Mouse (Mus musculus): ENCODE data around the gene Gm10318. TPM values are rescaled to one million over a fixed set of nuclear protein-coding genes. Genes with fewer than 3 reads are reported as not detected.

Gene Gm10318
- total RNA-seq, 1 experiment: not detected

- Histone ChIP-seq H3K4me3 (ENCODE audit: insufficient read depth in 1 of 2, low read depth in 1 of 2, low read length in 2 of 2, poor library complexity in 1 of 2, severe bottlenecking in 1 of 2) (no peak overlapping the region), H3K9ac (ENCODE audit: insufficient read depth, low read depth, low read length, poor library complexity, severe bottlenecking) (no peak overlapping the region), H3K27ac (ENCODE audit: insufficient read depth, low read depth, low read length, poor library complexity, severe bottlenecking) (no peak overlapping the region), H3K9me3 (ENCODE audit: control insufficient read depth, insufficient read depth, low read depth, low read length) (no peaks in the 10 kb centered on the region), H3K4me1 (ENCODE audit: control insufficient read depth in 2 of 2, insufficient read depth in 2 of 2, low read length in 2 of 2, poor library complexity in 1 of 2) (no peaks in the 10 kb centered on the region), H3K36me3 (ENCODE audit: control insufficient read depth, insufficient read depth, low read length, poor library complexity, severe bottlenecking) (no peaks in the 10 kb centered on the region)
- in situ Hi-C loops (cut with MboI; ENCODE audit: low sequenced_read_pairs in 2 of 2, unreplicated experiment in 2 of 2): no loop called here
- no peak for TF ChIP-seq ZC3H11A (IDR thresholded peaks at IDR 0.05; ENCODE audit: borderline replicate concordance, low read depth, low read length)
- no peak for TF ChIP-seq MAFK (IDR thresholded peaks at IDR 0.05; ENCODE audit: insufficient read depth, low read depth, low read length)
- no peak for TF ChIP-seq CHD2 (IDR thresholded peaks at IDR 0.05; ENCODE audit: low read depth, low read length)
- no peak for DNase-seq (ENCODE audit: low read depth, low spot score)
Measured at GRCm38 (mm10) chr10:77890987-77891565, 38.4 kb downstream of the Gm10318 start.

GRCm38 (mm10) chr10:77895562-77895961 is 42.9 kb downstream of the Gm10318 start:
- Histone ChIP-seq H3K4me3 (ENCODE audit: insufficient read depth in 1 of 2, low read depth in 1 of 2, low read length in 2 of 2, poor library complexity in 1 of 2, severe bottlenecking in 1 of 2) (no peak overlapping the region), H3K4me1 (ENCODE audit: control insufficient read depth in 2 of 2, insufficient read depth in 2 of 2, low read length in 2 of 2, poor library complexity in 1 of 2) (no peaks in the 10 kb centered on the region), H3K36me3 (ENCODE audit: control insufficient read depth, insufficient read depth, low read length, poor library complexity, severe bottlenecking) (peaks cover 4% of the 10 kb centered on the region; the same call in 1 of the 2 replicates), H3K9ac (ENCODE audit: insufficient read depth, low read depth, low read length, poor library complexity, severe bottlenecking) (no peak overlapping the region), H3K27ac (ENCODE audit: insufficient read depth, low read depth, low read length, poor library complexity, severe bottlenecking) (no peak overlapping the region), H3K9me3 (ENCODE audit: control insufficient read depth, insufficient read depth, low read depth, low read length) (no peaks in the 10 kb centered on the region)
- no peak for TF ChIP-seq MAFK (IDR thresholded peaks at IDR 0.05; ENCODE audit: insufficient read depth, low read depth, low read length)
- no peak for TF ChIP-seq CHD2 (IDR thresholded peaks at IDR 0.05; ENCODE audit: low read depth, low read length)
- TF ChIP-seq HCFC1 (IDR thresholded peaks at IDR 0.05; ENCODE audit: borderline replicate concordance, insufficient read depth, low read length): no peak
- no peak for TF ChIP-seq ZC3H11A (IDR thresholded peaks at IDR 0.05; ENCODE audit: borderline replicate concordance, low read depth, low read length)
- no peak for TF ChIP-seq ZNF384 (IDR thresholded peaks at IDR 0.05; ENCODE audit: low read depth, low read length)
- in situ Hi-C loops (cut with MboI; ENCODE audit: low sequenced_read_pairs in 2 of 2, unreplicated experiment in 2 of 2): no loop called here
- DNase-seq (ENCODE audit: low read depth, low spot score): no peak

- Histone ChIP-seq H3K4me3 (ENCODE audit: insufficient read depth in 1 of 2, low read depth in 1 of 2, low read length in 2 of 2, poor library complexity in 1 of 2, severe bottlenecking in 1 of 2) (no peak overlapping the region), H3K27ac (ENCODE audit: insufficient read depth, low read depth, low read length, poor library complexity, severe bottlenecking) (no peak overlapping the region), H3K9me3 (ENCODE audit: control insufficient read depth, insufficient read depth, low read depth, low read length) (no peaks in the 10 kb centered on the region), H3K9ac (ENCODE audit: insufficient read depth, low read depth, low read length, poor library complexity, severe bottlenecking) (no peak overlapping the region), H3K36me3 (ENCODE audit: control insufficient read depth, insufficient read depth, low read length, poor library complexity, severe bottlenecking) (peaks cover 9% of the 10 kb centered on the region; the same call in 1 of the 2 replicates), H3K4me1 (ENCODE audit: control insufficient read depth in 2 of 2, insufficient read depth in 2 of 2, low read length in 2 of 2, poor library complexity in 1 of 2) (peaks cover 0 to 3% of the 10 kb centered on the region in 2 experiments; a peak in 2 of 4 replicates)
- no peak for TF ChIP-seq MAFK (IDR thresholded peaks at IDR 0.05; ENCODE audit: insufficient read depth, low read depth, low read length)
- TF ChIP-seq ZC3H11A (IDR thresholded peaks at IDR 0.05; ENCODE audit: borderline replicate concordance, low read depth, low read length): no peak
- no peak for TF ChIP-seq HCFC1 (IDR thresholded peaks at IDR 0.05; ENCODE audit: borderline replicate concordance, insufficient read depth, low read length)
- no peak for TF ChIP-seq CHD2 (IDR thresholded peaks at IDR 0.05; ENCODE audit: low read depth, low read length)
- no peak for TF ChIP-seq ZNF384 (IDR thresholded peaks at IDR 0.05; ENCODE audit: low read depth, low read length)
- no peak for DNase-seq (ENCODE audit: low read depth, low spot score)
- in situ Hi-C loops (cut with MboI; ENCODE audit: low sequenced_read_pairs in 2 of 2, unreplicated experiment in 2 of 2): no loop called here
Measured at GRCm38 (mm10) chr10:77900126-77900525, 47.5 kb downstream of the Gm10318 start.

- no peaks in the 10 kb centered on the region for H3K9me3 ChIP-seq (ENCODE audit: control insufficient read depth, insufficient read depth, low read depth, low read length)
- in situ Hi-C loops (cut with MboI; ENCODE audit: low sequenced_read_pairs in 2 of 2, unreplicated experiment in 2 of 2): no loop called here
- H3K36me3 ChIP-seq (ENCODE audit: control insufficient read depth, insufficient read depth, low read length, poor library complexity, severe bottlenecking): peaks cover 9% of the 10 kb centered on the region; the same call in 1 of the 2 replicates
- no peak overlapping the region for H3K27ac ChIP-seq (ENCODE audit: insufficient read depth, low read depth, low read length, poor library complexity, severe bottlenecking)
- H3K4me3 ChIP-seq (ENCODE audit: insufficient read depth in 1 of 2, low read depth in 1 of 2, low read length in 2 of 2, poor library complexity in 1 of 2, severe bottlenecking in 1 of 2): peak overlapping the region; percentile 85 to 95; a peak in 3 of 4 replicates
- TF ChIP-seq ZNF384 (IDR thresholded peaks at IDR 0.05; ENCODE audit: low read depth, low read length) (no peak), CHD2 (IDR thresholded peaks at IDR 0.05; ENCODE audit: low read depth, low read length) (no peak), ZC3H11A (IDR thresholded peaks at IDR 0.05; ENCODE audit: borderline replicate concordance, low read depth, low read length) (no peak), MAFK (IDR thresholded peaks at IDR 0.05; ENCODE audit: insufficient read depth, low read depth, low read length) (no peak), HCFC1 (IDR thresholded peaks at IDR 0.05; ENCODE audit: borderline replicate concordance, insufficient read depth, low read length) (no peak)
- peaks cover 0 to 3% of the 10 kb centered on the region in 2 experiments; a peak in 2 of 4 replicates for H3K4me1 ChIP-seq (ENCODE audit: control insufficient read depth in 2 of 2, insufficient read depth in 2 of 2, low read length in 2 of 2, poor library complexity in 1 of 2)
- H3K9ac ChIP-seq (ENCODE audit: insufficient read depth, low read depth, low read length, poor library complexity, severe bottlenecking): peak overlapping the region; percentile 16; the same call in 1 of the 2 replicates
- DNase-seq (ENCODE audit: low read depth, low spot score): no peak
Measured at GRCm38 (mm10) chr10:77900903-77901818, 48.5 kb downstream of the Gm10318 start.

Data from ES-E14 (cell line).